Mouse (Mus musculus) liver, postnatal 0 days (tissue): ENCODE data around the gene Gm10153.

Source experiments
- CTCF ChIP-seq: sonication (generic); IDR thresholded peaks from 2 replicates; pipeline ENCODE4 v1.5.1; 2016; ENCODE audit warnings: antibody characterized with exemption, low read depth
- EP300 ChIP-seq: IDR thresholded peaks from 2 replicates; pipeline ENCODE4 v1.6.1; 2016; ENCODE audit warnings: antibody characterized with exemption, low read depth, mild to moderate bottlenecking

DNA sequence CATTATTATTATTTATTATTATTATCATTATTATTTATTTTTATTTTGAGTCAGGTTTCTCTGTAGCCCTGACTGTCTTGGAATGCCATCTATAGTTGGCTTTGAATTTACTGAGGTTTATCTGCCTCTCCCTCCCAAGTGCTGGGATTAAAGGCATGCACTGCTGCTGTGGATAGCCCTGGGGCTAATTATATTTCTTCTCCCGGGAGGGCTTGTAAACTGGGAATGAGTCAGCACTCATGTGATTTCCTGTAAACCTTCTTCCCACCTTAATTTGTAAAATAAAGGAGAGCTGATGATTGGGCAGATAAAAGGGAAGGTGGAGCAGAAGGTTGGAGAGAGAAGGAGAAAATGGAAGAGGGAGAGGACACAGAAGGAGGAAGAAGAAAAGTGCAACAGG is 49.5 kb downstream of the Gm10153 start:
- no peak for TF ChIP-seq CTCF
- no peak for TF ChIP-seq EP300
